Mouse (Mus musculus) small intestine, adult 2 months (tissue): ENCODE results near the gene Ago4.

Experiments used
- CTCF ChIP-seq: fragments of 200-500 bp; IDR thresholded peaks from 2 replicates; pipeline ENCODE4 v1.5.1; 2012; ENCODE audit warnings: low read depth, mild to moderate bottlenecking, control low read depth, inconsistent platforms, low read length, moderate library complexity, mixed read lengths; ENCODE audit not compliant: insufficient replicate concordance, insufficient read length; ENCODE audit errors: extremely low read depth
- POLR2A ChIP-seq: fragments of 200-500 bp; IDR thresholded peaks from 2 replicates; pipeline ENCODE4 v1.6.1; 2012; ENCODE audit warnings: low read depth, mild to moderate bottlenecking, control low read depth, inconsistent platforms, low read length, moderate library complexity

GRCm38 (mm10) chr4:126542838-126543237 lies 9.6 kb upstream of the Ago4 start:
- TF ChIP-seq CTCF (no peak), POLR2A (no peak)
